Mouse (Mus musculus): Measurements from ENCODE around the gene Fbxo34.

DNA sequence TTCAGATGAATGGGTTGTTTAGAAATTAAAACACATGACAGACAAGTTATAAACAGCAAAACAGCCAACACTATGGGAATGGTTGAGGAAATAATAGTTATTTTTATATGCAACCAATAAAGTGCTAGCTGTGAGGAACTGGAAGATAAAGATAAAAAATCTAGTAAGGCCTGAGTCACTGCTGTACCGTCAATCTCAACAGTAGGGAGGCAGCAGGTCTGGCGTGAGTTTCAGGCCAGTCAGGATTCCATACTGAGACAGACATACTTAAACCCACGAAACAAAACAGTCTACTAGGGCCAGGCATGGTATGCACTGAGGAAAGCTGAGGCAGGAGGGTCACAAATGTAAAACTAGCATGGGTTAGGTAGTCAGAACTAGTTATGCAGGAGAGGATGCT is 78.1 kb downstream of the Fbxo34 start:
- TF ChIP-seq POLR2A (IDR thresholded peaks at IDR 0.05; ENCODE audit: low read depth, low read length) (no peak), TBP (conservative IDR thresholded peaks at IDR 0.05; ENCODE audit: low read depth, low read length) (no peak), ZMIZ1 (IDR thresholded peaks at IDR 0.05; ENCODE audit: low read depth, low read length) (no peak), ZC3H11A (IDR thresholded peaks at IDR 0.05; ENCODE audit: low read depth, low read length) (no peak), CTCF (conservative IDR thresholded peaks at IDR 0.05 in 1 of 2, IDR thresholded peaks at IDR 0.05 in 1 of 2; ENCODE audit: low read depth in 2 of 2, low read length in 2 of 2) (no peak), MAFK (IDR thresholded peaks at IDR 0.05; ENCODE audit: insufficient replicate concordance, low read length) (no peak), MYC (IDR thresholded peaks at IDR 0.05; ENCODE audit: low read depth, low read length) (no peak)

Measured in CH12.LX (cell line).